17 mouse cellular contexts compared by ENCODE assay signal in the genomic region with DNA sequence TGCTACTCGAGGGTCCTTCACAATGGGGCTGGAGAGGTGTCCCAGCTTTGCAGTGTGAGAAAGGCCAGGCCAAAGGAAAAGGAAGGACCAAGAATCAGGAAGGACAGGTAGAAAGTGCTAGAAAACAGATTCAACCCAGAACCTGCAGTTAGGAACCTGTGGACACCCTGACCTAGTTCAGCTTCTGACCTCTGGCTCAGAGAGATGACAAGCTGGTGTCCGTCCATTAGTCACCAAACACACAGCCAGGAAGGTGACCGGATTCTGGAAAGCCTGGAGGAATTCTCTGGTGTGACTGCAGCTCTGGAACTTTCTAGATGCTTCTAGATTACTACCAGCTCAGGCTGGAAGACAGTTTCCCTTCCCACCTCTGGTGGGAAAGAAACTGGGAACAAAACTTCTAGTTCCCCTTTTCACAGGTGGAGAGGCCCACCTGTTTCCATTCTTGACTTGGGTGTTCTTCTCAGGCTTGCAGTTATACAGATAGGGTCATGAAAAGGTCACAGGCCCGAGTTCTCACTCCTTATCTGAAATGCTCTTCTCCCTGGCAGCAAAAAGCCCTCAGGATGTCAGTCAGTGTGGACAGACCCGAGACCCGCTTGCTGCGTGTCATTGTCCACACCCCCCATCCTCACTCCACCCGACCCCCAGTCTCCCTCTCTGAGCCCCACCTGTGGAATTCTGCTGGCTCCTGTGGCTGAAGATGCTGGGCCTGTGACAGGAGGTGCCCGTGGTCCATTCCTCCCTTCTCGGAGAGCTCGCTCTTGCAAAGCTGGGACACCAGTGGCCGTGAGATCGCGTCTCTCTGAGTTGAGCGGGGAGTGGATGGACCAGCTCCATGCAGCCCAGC.
DNase-seq lines count a peak whose midpoint lies in the region; ATAC-seq and TF ChIP-seq lines count a peak whose summit lies in the region.
"Had no signal": no experiment of that assay in that cellular context is flagged by ENCODE, and none has a peak within 500 bp of the region (broad histone marks: within the 10 kb centered on the region; RNA-seq: fewer than 3 reads in every experiment).

No protein-coding gene starts in this region.

- H3K4me2 ChIP-seq in forebrain, embryonic 11.5 days (ENCODE audit: low read depth, low read length, severe bottlenecking): no peak overlapping the region
- H3K4me2 ChIP-seq: forebrain, embryonic 13.5 days; liver, embryonic 15.5 days; midbrain, embryonic 13.5 days had no signal

- peak overlapping the region; percentile 60 for H3K27ac ChIP-seq in brown adipose tissue, adult 24 weeks (replicated peaks; ENCODE audit: low read depth, low read length)
- peak overlapping the region; percentile 35 for H3K27ac ChIP-seq in small intestine, adult 2 months (ENCODE audit: insufficient read depth, low read depth, low read length)
- no peak overlapping the region for H3K27ac ChIP-seq in forebrain, embryonic 11.5 days (ENCODE audit: low read depth, low read length)
- H3K27ac ChIP-seq: left cerebral cortex, adult 2 months; liver, embryonic 15.5 days; midbrain, embryonic 13.5 days had no signal

- no peak overlapping the region for H3K9ac ChIP-seq in forebrain, embryonic 11.5 days (ENCODE audit: low read length)
- H3K9ac ChIP-seq: forebrain, embryonic 13.5 days; liver, embryonic 15.5 days; midbrain, embryonic 13.5 days had no signal

- H3K4me1 ChIP-seq in megakaryocyte, embryonic 14.5 days: peaks cover 100% of the 10 kb centered on the region
- H3K4me1 ChIP-seq in brown adipose tissue, adult 24 weeks (ENCODE audit: control insufficient read depth, insufficient read depth, insufficient read length, low read length): peaks cover 75% of the 10 kb centered on the region
- H3K4me1 ChIP-seq in small intestine, adult 2 months (ENCODE audit: control insufficient read depth, insufficient read depth, insufficient read length, low read length): peaks cover 73% of the 10 kb centered on the region
- H3K4me1 ChIP-seq in forebrain, embryonic 11.5 days (replicated peaks; ENCODE audit: control insufficient read depth, insufficient read depth, low read length): peaks cover 31% of the 10 kb centered on the region

- peak; percentile 60 for DNase-seq in adrenal gland, adult 2 months
- no peak for DNase-seq in adrenal gland, postnatal 10 days
- no peak for DNase-seq in layer of hippocampus, adult 9-10 months (ENCODE audit: low spot score)
- DNase-seq in forebrain, embryonic 11.5 days (ENCODE audit: low spot score): no peak
- DNase-seq: adrenal gland, postnatal 14 days; cerebellum, postnatal 10 days; kidney, adult 2 months; lung, postnatal 36 days; right cerebral cortex, postnatal 25 days had no signal

- TF ChIP-seq POLR2A in small intestine, adult 2 months (IDR thresholded peaks at IDR 0.05; ENCODE audit: low read depth, low read length): no peak

- TF ChIP-seq CTCF in small intestine, adult 2 months (IDR thresholded peaks at IDR 0.05; ENCODE audit: extremely low read depth, insufficient read length, insufficient replicate concordance, low read depth, low read length): no peak

- peak overlapping the region; percentile 60 for H3K4me3 ChIP-seq in megakaryocyte, embryonic 14.5 days (replicated peaks)
- no peak overlapping the region for H3K4me3 ChIP-seq in brown adipose tissue, adult 24 weeks (ENCODE audit: insufficient read depth, low read depth, low read length)
- no peak overlapping the region for H3K4me3 ChIP-seq in small intestine, adult 2 months (ENCODE audit: low read depth, low read length)
- H3K4me3 ChIP-seq in forebrain, embryonic 11.5 days (ENCODE audit: low read depth, low read length): no peak overlapping the region
- H3K4me3 ChIP-seq: forebrain, embryonic 13.5 days; left cerebral cortex, adult 2 months; liver, embryonic 15.5 days; midbrain, embryonic 13.5 days had no signal

- H3K36me3 ChIP-seq in megakaryocyte, embryonic 14.5 days (replicated peaks; ENCODE audit: low read length): peaks cover 29% of the 10 kb centered on the region
- no peaks in the 10 kb centered on the region for H3K36me3 ChIP-seq in small intestine, adult 2 months (ENCODE audit: control insufficient read depth, insufficient read depth, low read length)
- H3K36me3 ChIP-seq in forebrain, embryonic 11.5 days (ENCODE audit: control insufficient read depth, insufficient read depth, low read length): no peaks in the 10 kb centered on the region
- H3K36me3 ChIP-seq: liver, embryonic 15.5 days; midbrain, embryonic 13.5 days had no signal

- H3K9me3 ChIP-seq in megakaryocyte, embryonic 14.5 days: no peaks in the 10 kb centered on the region
- no peaks in the 10 kb centered on the region for H3K9me3 ChIP-seq in forebrain, embryonic 11.5 days (ENCODE audit: control insufficient read depth, low read length)
- H3K9me3 ChIP-seq: forebrain, embryonic 13.5 days; liver, embryonic 15.5 days; midbrain, embryonic 13.5 days had no signal

- ATAC-seq in megakaryocyte, adult 5-6 weeks (ENCODE audit: poor library complexity, severe bottlenecking): no peak
- no peak for ATAC-seq in forebrain, embryonic 11.5 days (replicated peaks; ENCODE audit: low FRiP score)
- ATAC-seq: forebrain, embryonic 13.5 days; midbrain, embryonic 13.5 days had no signal

- no peaks in the 10 kb centered on the region for H3K27me3 ChIP-seq in megakaryocyte, embryonic 14.5 days (replicated peaks)
- H3K27me3 ChIP-seq in small intestine, adult 2 months (ENCODE audit: control insufficient read depth, insufficient read depth, low read length): no peaks in the 10 kb centered on the region
- no peaks in the 10 kb centered on the region for H3K27me3 ChIP-seq in forebrain, embryonic 11.5 days (ENCODE audit: control insufficient read depth, insufficient read depth, low read length)
- H3K27me3 ChIP-seq: forebrain, embryonic 13.5 days; liver, embryonic 15.5 days; midbrain, embryonic 13.5 days had no signal

- WGBS in small intestine, adult 2 months: 82% methylated on average over 15 of the region's 15 CpGs
- 88% methylated on average over 15 of the region's 15 CpGs for WGBS in forebrain, embryonic 11.5 days
